Mouse (Mus musculus) neural tube, embryonic 12.5 days (tissue): ENCODE results near the gene AI661453. TPM values are rescaled to one million over a fixed set of nuclear protein-coding genes. Genes with fewer than 3 reads are reported as not detected.
"Not testable (repeated sequence)": the region's sequence is repeated elsewhere in the genome, so short reads cannot be mapped to it uniquely, and the experiment has no call there.

Source experiments
- ATAC-seq: fragments of 200-750 bp; cut with Nextera tagmentation; 2 replicates; pipeline ENCODE4 v1.8.0; 2017; ENCODE audit warnings: low read depth, mild to moderate bottlenecking, moderate TSS enrichment, moderate library complexity; ENCODE audit not compliant: low FRiP score
- H3K27ac ChIP-seq: fragments of 300-500 bp; sonication (generic); 2 replicates; pipeline ENCODE4 v1.5.1; 2016
- H3K27me3 ChIP-seq: fragments of 300-500 bp; sonication (generic); replicated peaks from 2 replicates; pipeline ENCODE4 v1.6.1; 2016; ENCODE audit warnings: mild to moderate bottlenecking
- H3K36me3 ChIP-seq: fragments of 300-500 bp; sonication (generic); 2 replicates; pipeline ENCODE4 v1.6.1; 2016; ENCODE audit warnings: mild to moderate bottlenecking
- H3K4me1 ChIP-seq: fragments of 300-500 bp; sonication (generic); 2 replicates; pipeline ENCODE4 v1.6.1; 2016
- H3K4me2 ChIP-seq: fragments of 300-500 bp; sonication (generic); replicated peaks from 2 replicates; pipeline ENCODE4 v1.6.1; 2016; ENCODE audit warnings: mild to moderate bottlenecking
- H3K4me3 ChIP-seq: fragments of 300-500 bp; sonication (generic); 2 replicates; pipeline ENCODE4 v1.5.1; 2016
- H3K9ac ChIP-seq: fragments of 300-500 bp; sonication (generic); 2 replicates; pipeline ENCODE4 v1.6.1; 2016; ENCODE audit warnings: mild to moderate bottlenecking
- H3K9me3 ChIP-seq: fragments of 300-500 bp; sonication (generic); 2 replicates; pipeline ENCODE4 v1.6.1; 2016; ENCODE audit warnings: mild to moderate bottlenecking
- whole genome bisulfite sequencing: fragments of 180-500 bp; shearing (Covaris S2); methylation state at CpG from one replicate; pipeline ENCODE4 v1.1.7; 2016; 5-methylcytosine and 5-hydroxymethylcytosine counted together
- polyA plus RNA-seq: library from polyadenylated mRNA; unstranded; fragments of >200 nt; fragmentation: Nextera tagmentation; extraction: Ambion mirVana; gene quantifications from 2 replicates; pipeline ENCODE4 v1.2.1, GENCODE M21; 2016

Gene AI661453
- 0.14 and 0.32 TPM in 2 replicates for polyA plus RNA-seq

DNA sequence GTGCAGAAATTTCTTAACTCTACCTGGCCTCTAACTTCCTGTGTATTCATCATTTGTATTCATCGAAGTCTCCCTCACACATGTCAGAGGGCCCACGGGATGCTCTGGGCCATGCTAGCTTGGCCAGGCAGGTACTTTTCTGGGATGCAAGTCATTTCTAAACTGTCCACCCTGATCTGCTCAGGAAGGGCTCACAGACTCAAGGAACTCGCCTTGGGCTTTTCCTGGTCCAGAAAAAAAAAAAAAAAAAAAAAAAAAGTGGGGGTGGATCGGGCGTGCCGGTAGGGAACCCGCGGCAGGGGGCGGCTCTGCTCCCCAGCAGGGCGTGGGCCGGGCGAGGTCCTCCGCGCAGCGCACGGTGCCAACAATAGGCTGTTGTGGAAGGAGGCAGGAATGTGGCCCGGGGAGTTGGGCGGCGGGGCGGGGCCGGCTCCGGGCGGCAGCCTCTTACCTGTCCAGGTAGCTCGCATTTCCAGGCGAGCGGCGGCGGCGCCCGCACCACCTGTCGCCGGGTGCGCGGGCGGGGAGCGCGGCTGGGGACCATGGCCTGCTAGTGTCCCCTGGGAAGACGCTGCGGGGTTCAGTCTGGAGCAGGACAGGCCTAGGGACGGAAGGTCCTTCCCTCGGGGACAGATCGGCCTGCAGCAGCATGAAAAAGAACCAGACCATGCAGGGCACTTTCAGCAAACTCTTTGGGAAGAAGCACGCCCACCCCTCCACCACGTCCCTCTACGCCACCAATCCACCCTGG is at the start of gene AI661453:
Gene AI661453 (plus strand): TSS at position 460 of the 751 bp plus-strand sequence.
- no peaks in the 10 kb centered on the region for H3K9me3 ChIP-seq
- 0 out of 2 replicates have a peak within 1 kb of the TSS, but pooled peaks have one; percentile 42 for H3K9ac ChIP-seq
- no peaks in the 10 kb centered on the region for H3K36me3 ChIP-seq
- peak within 1 kb of the TSS; percentile 32 for H3K4me3 ChIP-seq
- no peak for ATAC-seq
- WGBS, result 2% methylated on average over 45 of the region's 45 CpGs
- H3K4me1 ChIP-seq, result peaks cover 5% of the 10 kb centered on the region
- peaks cover 40% of the 10 kb centered on the region for H3K27me3 ChIP-seq
- H3K27ac ChIP-seq, result no peak within 1 kb of the TSS
- peak within 1 kb of the TSS; percentile 62 for H3K4me2 ChIP-seq

DNA sequence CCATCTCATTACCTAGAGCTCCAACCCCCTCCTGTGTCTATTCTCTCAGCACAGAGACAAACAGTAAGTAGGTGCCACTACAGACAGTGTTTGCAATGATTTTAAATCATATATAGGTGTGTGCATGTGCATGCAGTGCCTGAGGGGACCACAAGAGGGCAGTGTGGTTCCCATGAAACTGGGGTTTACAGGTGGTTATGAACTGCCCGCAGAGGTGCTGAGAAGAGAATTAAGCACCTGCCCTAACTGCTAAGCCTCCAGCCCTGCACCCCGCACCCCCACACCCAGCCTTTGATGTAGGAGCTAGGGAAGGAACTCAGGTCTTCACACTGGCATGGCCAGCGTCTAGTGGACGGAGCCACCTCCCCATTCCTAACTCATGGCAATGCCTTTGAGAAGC is 49.8 kb upstream of the AI661453 start:
- Histone ChIP-seq H3K27ac (no peak overlapping the region), H3K9me3 (peaks cover 9% of the 10 kb centered on the region; the same call in 1 of the 2 replicates), H3K4me2 (no peak overlapping the region), H3K9ac (no peak overlapping the region), H3K4me1 (no peaks in the 10 kb centered on the region), H3K27me3 (no peaks in the 10 kb centered on the region; the same call in 1 of the 2 replicates), H3K4me3 (no peak overlapping the region), H3K36me3 (peaks cover 4% of the 10 kb centered on the region)
- WGBS, result 57% methylated on average over 4 of the region's 4 CpGs
- no peak for ATAC-seq

DNA sequence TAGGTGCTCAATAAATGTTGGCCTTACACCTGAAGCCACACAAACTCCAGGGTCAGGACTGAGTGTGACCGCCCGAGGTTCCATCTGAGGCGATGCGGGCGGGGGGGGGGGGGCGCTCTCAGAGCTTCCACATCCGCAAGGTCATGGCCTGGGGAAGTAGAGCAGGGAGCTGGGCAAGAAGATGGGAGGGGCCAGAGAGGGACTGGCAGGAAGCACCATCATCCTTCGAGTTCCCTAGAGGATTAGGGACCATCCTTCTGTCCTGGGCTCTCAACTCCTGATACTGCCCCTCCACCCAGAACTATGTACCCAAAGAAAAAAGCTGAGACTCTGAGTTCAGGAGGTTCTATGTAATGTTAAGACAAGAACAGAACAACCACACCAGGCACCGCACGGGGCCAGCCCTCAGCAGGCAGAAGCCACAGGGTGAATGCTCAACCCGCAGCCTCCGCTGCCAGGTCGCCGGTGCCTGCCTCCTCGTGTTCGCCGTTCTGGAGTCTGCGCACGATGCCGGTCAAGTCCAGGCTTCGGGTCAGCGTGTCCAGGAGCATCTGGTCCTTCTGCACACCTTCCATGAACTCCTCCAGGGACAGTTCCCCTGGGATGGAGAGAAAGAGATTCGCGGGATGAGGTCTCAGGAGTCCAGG is 42.1 kb upstream of the AI661453 start:
- H3K9ac ChIP-seq, result no peak overlapping the region; the same call in 1 of the 2 replicates
- no peak for ATAC-seq
- H3K36me3 ChIP-seq, result no peaks in the 10 kb centered on the region
- no peak overlapping the region for H3K27ac ChIP-seq
- peaks cover 9% of the 10 kb centered on the region; the same call in 1 of the 2 replicates for H3K4me1 ChIP-seq
- H3K27me3 ChIP-seq, result peaks cover 16% of the 10 kb centered on the region
- H3K9me3 ChIP-seq, result no peaks in the 10 kb centered on the region
- peak overlapping the region; percentile 14; the same call in 1 of the 2 replicates for H3K4me3 ChIP-seq
- WGBS, result 23% methylated on average over 24 of the region's 24 CpGs
- peak overlapping the region; percentile 50 for H3K4me2 ChIP-seq

DNA sequence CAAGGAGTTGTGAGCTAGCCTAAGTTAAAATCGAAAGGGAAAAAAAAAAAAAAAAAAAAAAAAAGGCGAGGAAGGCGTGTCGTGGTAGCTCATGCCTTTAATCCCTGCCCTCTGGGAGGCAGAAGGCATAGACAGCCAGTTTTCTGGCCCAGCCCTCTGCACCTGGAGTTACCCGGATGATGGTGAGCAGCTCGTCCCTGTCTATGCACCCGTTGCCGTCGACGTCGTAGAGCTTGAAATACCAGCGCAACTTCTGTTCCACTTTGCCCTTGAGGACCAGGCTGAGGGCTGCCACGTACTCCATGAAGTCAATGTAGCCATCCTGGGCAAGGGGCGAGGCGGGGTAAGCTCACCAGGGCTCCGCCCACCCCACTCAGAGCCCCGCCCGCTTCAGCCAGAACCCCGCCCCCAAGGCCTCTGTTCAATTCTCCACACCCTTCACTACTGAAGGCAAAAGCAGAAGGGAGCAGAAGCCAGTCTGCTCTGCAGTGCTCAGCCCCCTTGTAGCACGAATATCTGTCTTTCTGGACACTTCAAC is 41.0 kb upstream of the AI661453 start:
- 4% methylated on average over 19 of the region's 20 CpGs for WGBS

DNA sequence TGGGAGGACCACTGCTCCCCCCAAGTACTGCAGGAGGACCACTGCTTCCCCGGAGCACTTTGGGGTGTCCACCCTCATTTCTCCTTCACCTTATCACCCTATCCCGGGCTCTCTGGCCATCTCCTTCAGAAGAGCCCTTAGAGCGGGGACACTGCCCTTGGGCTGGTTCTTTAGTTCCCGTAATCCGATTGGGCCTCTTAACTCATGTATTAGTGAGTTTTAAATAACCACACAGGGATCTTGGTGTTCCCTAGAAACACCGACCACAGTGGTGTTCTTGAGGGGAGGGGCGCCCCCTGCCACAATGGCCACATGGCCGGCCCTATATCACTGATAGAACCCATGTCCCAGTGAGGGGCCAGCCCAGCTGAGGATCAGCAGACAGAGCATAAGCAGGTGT is 37.3 kb upstream of the AI661453 start:
- no peak overlapping the region for H3K27ac ChIP-seq
- peaks cover 15% of the 10 kb centered on the region for H3K27me3 ChIP-seq
- WGBS, result 88% methylated on average over 8 of the region's 8 CpGs
- H3K36me3 ChIP-seq, result no peaks in the 10 kb centered on the region
- H3K4me3 ChIP-seq, result no peak overlapping the region
- no peak overlapping the region for H3K9ac ChIP-seq
- H3K4me1 ChIP-seq, result peaks cover 9% of the 10 kb centered on the region; the same call in 1 of the 2 replicates
- no peak overlapping the region for H3K4me2 ChIP-seq
- ATAC-seq, result no peak
- H3K9me3 ChIP-seq, result no peaks in the 10 kb centered on the region

More for the DNA sequence above, 41.0 kb upstream of the AI661453 start:
- Histone ChIP-seq H3K9ac (no peak overlapping the region), H3K9me3 (no peaks in the 10 kb centered on the region), H3K36me3 (no peaks in the 10 kb centered on the region), H3K4me1 (peaks cover 9% of the 10 kb centered on the region; the same call in 1 of the 2 replicates), H3K27ac (no peak overlapping the region), H3K4me3 (peak overlapping the region; percentile 20; the same call in 1 of the 2 replicates), H3K4me2 (peak overlapping the region; percentile 50), H3K27me3 (peaks cover 16% of the 10 kb centered on the region)
- ATAC-seq, result peak; percentile 72

DNA sequence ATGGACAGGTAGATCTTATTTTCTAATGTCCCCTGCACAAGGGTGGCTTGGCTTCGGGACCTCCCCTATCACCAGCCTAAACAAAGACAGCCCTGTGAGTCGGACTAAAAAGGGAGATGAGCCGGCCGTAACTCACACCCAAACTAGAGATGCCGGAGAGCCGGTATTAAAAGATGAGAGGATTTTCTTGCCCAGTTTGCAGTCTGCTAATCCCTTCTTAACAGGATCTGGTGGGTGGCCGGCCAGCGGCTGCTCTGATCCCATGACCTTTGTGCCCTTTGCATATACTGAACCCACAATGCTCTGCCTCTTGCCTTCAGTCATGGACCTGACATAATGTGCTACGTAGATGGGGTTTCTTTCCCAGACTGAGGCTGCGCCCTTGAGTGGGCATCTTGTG is 36.0 kb upstream of the AI661453 start, which contains the start of gene Guca1a:
Gene Guca1a (minus strand): TSS at position 134 of the 400 bp plus-strand sequence.
- no peaks in the 10 kb centered on the region for H3K36me3 ChIP-seq
- ATAC-seq, result no peak
- no peaks in the 10 kb centered on the region for H3K9me3 ChIP-seq
- H3K9ac ChIP-seq, result no peak within 1 kb of the TSS
- no peak within 1 kb of the TSS for H3K4me3 ChIP-seq
- H3K4me1 ChIP-seq, result no peaks in the 10 kb centered on the region
- peaks cover 4% of the 10 kb centered on the region; the same call in 1 of the 2 replicates for H3K27me3 ChIP-seq
- 67% methylated on average over 10 of the region's 10 CpGs for WGBS
- H3K4me2 ChIP-seq, result no peak within 1 kb of the TSS
- no peak within 1 kb of the TSS for H3K27ac ChIP-seq

DNA sequence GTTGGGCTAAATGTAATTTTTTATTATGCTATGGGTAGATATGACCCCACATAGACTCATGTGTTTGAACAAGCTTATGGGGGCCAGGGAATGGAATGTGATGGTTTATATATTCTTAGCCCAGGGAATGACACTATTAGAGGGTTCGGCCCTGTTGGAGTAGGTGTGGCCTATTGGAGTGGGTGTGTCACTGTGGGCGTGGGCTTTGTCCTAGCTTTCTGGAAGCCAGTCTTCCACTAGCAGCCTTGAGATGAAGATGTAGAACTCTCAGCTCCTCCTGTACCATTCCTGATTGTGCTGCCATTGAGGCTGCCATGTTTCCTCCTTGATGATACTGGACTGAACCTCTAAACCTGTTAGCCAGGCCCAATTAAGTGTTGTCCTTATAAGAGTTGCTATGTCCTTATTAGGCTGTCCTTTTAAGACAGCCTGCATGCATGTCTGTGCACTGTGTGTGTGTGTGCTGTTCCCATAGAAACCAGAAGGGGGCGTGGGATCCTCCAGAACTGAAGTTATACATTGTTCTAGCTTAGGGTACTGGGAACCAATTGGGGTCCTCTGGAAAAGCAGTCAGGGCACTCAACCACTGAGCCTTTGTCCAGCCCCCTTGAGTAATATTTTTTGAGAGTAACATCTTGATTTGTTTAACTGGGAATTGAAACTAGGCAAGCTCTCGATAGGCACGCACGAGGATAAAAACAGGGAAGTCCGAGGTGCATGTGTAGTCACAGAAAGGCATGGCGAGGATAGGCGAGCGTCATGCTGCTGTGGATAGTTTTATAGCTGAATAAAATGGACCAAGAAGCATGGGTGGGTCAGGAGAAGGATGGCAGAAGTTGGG is 28.5 kb upstream of the AI661453 start:
- Histone ChIP-seq H3K36me3 (no peaks in the 10 kb centered on the region), H3K4me3 (no peak overlapping the region), H3K9ac (no peak overlapping the region), H3K9me3 (no peaks in the 10 kb centered on the region), H3K4me2 (no peak overlapping the region), H3K4me1 (peaks cover 6% of the 10 kb centered on the region; the same call in 1 of the 2 replicates), H3K27me3 (peaks cover 28% of the 10 kb centered on the region), H3K27ac (no peak overlapping the region)
- no peak for ATAC-seq
- WGBS, result 66% methylated on average over 10 of the region's 10 CpGs

DNA sequence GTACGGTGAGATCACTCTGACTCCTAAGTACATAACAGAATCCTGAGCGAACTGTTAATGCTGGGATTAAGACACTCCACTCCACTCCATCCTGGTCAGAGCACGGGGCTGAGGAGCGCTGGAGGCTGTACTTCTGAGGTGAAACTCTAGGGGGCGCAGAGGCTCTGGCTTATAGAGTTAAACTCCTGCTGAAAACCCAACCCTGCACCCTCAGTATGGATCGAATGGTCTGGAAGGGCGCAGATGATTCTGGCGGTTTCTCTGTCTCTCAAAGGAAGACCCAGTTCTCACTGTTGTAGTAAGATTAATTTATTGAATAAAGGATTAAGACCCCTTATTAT is 27.9 kb upstream of the AI661453 start:
- H3K9me3 ChIP-seq, result no peaks in the 10 kb centered on the region
- WGBS, result 24% methylated on average over 8 of the region's 8 CpGs
- H3K4me1 ChIP-seq, result peaks cover 6% of the 10 kb centered on the region; the same call in 1 of the 2 replicates
- H3K4me2 ChIP-seq, result no peak overlapping the region
- no peak overlapping the region for H3K27ac ChIP-seq
- H3K4me3 ChIP-seq, result no peak overlapping the region
- peaks cover 34% of the 10 kb centered on the region for H3K27me3 ChIP-seq
- no peak for ATAC-seq
- no peak overlapping the region for H3K9ac ChIP-seq
- no peaks in the 10 kb centered on the region for H3K36me3 ChIP-seq

DNA sequence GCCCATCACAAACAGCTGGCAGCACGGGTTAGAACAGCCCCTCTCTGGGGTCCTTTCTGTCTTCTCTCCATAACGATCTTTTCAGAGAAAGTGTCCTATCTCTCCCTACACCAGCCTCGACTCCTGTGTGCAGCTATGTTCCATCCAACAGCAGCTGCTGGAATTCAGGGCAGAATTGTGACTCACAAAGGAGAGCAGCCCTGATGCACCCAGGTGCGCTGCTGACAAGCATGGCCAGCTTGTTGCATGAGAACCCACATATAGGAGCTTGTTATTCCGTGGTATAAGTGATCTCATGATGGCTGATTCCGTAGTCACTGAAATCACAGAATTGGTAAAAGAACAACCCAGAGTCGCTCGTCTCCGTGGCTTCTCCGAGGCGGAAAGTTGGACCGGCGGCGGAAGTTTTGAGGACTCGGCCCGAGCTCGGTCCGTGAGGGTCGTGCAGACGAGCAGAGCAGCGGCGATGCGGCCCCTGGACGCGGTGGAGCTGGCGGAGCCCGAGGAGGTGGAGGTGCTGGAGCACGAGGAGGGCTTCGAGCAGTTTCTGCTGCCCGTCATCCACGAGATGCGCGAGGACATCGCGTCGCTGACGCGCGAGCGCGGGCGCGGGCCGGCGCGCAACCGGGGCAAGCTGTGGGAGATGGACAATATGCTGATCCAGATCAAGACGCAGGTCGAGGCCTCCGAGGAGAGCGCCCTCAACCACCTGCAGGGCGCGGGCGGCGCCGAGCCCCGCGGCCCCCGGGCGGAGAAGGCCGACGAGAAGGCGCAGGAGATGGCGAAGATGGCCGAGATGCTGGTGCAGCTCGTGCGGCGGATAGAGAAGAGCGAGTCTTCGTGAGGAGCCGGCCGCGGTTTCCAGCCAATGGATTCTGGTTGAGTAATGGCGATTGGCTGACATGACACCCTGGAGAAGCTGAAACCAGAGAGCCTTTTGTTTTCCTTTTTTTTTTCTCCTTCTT is 26.2 kb upstream of the AI661453 start:
- peaks cover 37% of the 10 kb centered on the region for H3K27me3 ChIP-seq
- H3K9ac ChIP-seq, H3K27ac ChIP-seq, H3K36me3 ChIP-seq, H3K4me1 ChIP-seq, H3K9me3 ChIP-seq, ATAC-seq: not testable (repeated sequence)
- H3K4me3 ChIP-seq, result peak overlapping the region; percentile 30
- 3% methylated on average over 74 of the region's 74 CpGs for WGBS
- H3K4me2 ChIP-seq, result peak overlapping the region; percentile 60

DNA sequence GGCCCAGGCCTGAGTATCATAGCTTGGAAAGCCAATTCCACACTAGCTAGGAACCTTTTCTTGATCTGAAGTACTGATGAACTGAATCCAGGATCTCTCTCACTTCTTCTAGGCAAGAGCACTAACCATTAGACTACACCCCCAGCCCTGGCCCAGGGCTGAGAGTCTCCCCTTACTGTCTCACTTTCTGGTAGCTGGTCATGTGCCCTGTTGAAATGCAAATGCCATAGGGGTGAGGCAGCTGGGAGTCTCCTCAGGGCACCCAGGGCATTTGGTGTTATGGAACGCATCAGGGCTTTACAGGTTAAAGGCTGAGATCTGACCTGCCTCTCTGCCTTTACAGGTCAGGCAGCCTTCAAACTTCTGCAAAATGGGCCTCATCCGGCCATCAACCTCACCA is 16.2 kb upstream of the AI661453 start:
- H3K9me3 ChIP-seq, result no peaks in the 10 kb centered on the region
- no peak overlapping the region for H3K4me3 ChIP-seq
- H3K36me3 ChIP-seq, result no peaks in the 10 kb centered on the region
- ATAC-seq, result no peak
- H3K27ac ChIP-seq, result no peak overlapping the region
- no peaks in the 10 kb centered on the region for H3K27me3 ChIP-seq
- 65% methylated on average over 2 of the region's 2 CpGs for whole genome bisulfite sequencing
- H3K9ac ChIP-seq, result no peak overlapping the region
- H3K4me1 ChIP-seq, result no peaks in the 10 kb centered on the region
- no peak overlapping the region for H3K4me2 ChIP-seq

DNA sequence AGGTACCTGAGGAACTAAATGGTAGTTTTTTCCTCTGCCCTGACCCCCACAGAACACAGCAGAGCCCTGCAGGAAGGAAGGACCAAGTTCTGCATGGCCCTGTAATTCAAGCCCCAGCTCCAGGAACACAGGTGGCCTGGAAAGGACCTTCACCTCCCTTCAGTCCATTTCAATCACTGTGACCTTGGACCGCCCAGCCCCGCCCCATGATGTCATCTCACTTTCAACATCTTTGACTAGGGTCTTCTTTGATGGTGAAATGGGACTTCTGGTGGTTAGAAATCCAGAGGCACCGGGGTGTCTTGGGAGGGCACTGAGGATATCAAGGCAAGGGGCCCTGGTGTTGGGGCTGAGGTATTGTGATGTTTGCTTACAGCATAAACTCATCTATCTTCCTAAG is 14.8 kb upstream of the AI661453 start:
- no peaks in the 10 kb centered on the region for H3K4me1 ChIP-seq
- no peak overlapping the region for H3K4me2 ChIP-seq
- H3K27me3 ChIP-seq, result no peaks in the 10 kb centered on the region
- H3K4me3 ChIP-seq, result no peak overlapping the region
- no peaks in the 10 kb centered on the region for H3K9me3 ChIP-seq
- H3K9ac ChIP-seq, result no peak overlapping the region
- no peak overlapping the region for H3K27ac ChIP-seq
- WGBS, result 83% methylated on average over 3 of the region's 3 CpGs
- no peak for ATAC-seq
- no peaks in the 10 kb centered on the region for H3K36me3 ChIP-seq
